12 mouse cellular contexts compared by ENCODE assay signal in the genomic region with DNA sequence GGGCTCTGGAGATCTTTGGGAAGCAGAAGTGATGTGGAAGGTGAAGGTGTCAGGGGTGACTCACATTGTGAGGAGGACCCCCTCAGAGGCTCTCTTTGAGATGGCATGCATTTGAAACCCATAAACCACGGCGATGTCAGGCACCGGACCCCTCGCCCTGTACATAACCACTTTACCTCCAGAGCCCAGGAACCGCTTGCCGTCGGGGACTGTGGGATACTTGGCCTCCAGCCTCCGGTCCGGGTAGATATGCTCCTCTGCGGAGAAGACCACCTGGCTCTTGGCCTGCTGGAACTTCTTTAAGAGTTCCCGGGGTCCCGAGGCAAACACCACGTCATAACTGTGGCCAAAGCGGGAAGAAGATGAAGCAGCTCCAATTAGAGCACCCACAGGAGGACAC.
"Had no signal": no experiment of that assay in that cellular context is flagged by ENCODE, and none has a peak within 500 bp of the region (broad histone marks: within the 10 kb centered on the region; RNA-seq: fewer than 3 reads in every experiment).

No protein-coding gene starts in this region.

- DNase-seq: retina, postnatal 1 day; right cerebral cortex, adult 18-20 months; right cerebral cortex, postnatal 14 days; right cerebral cortex, postnatal 25 days; right cerebral cortex, postnatal 4 days; spleen, adult 18-20 months; thymus, adult 18-20 months; thymus, adult 2 months; thymus, postnatal 14 days; thymus, postnatal 25 days; thymus, postnatal 36 days; thymus, postnatal 4 days had no signal
